Mouse (Mus musculus) limb, embryonic 15.5 days (tissue): ENCODE measurements around the gene Sertad1. TPM values are rescaled to one million over a fixed set of nuclear protein-coding genes. Genes with fewer than 3 reads are reported as not detected.

Experiments used
- ATAC-seq: fragments of 200-750 bp; cut with Nextera tagmentation; 2 replicates; pipeline ENCODE4 v1.8.0; 2017; ENCODE audit warnings: low read depth, moderate TSS enrichment; ENCODE audit not compliant: insufficient number of reproducible peaks, low FRiP score, low TSS enrichment
- H3K27ac ChIP-seq: fragments of 300-500 bp; sonication (generic); 2 replicates; pipeline ENCODE4 v1.5.1; 2015; ENCODE audit warnings: moderate library complexity, mild to moderate bottlenecking, inconsistent platforms
- H3K27me3 ChIP-seq: fragments of 300-500 bp; sonication (generic); 2 replicates; pipeline ENCODE4 v1.6.1; 2015; ENCODE audit warnings: inconsistent platforms
- H3K36me3 ChIP-seq: fragments of 300-500 bp; sonication (generic); 2 replicates; pipeline ENCODE4 v1.6.1; 2015; ENCODE audit warnings: inconsistent platforms
- H3K4me1 ChIP-seq: fragments of 300-500 bp; sonication (generic); 2 replicates; pipeline ENCODE4 v1.6.1; 2015; ENCODE audit warnings: inconsistent platforms
- H3K4me2 ChIP-seq: fragments of 300-500 bp; sonication (generic); 2 replicates; pipeline ENCODE4 v1.6.1; 2015; ENCODE audit warnings: mild to moderate bottlenecking, inconsistent platforms
- H3K4me3 ChIP-seq: fragments of 300-500 bp; sonication (generic); 2 replicates; pipeline ENCODE4 v1.5.1; 2015; ENCODE audit warnings: mild to moderate bottlenecking, inconsistent platforms
- H3K9ac ChIP-seq: fragments of 300-500 bp; sonication (generic); 2 replicates; pipeline ENCODE4 v1.6.1; 2015; ENCODE audit warnings: inconsistent platforms
- H3K9me3 ChIP-seq: fragments of 300-500 bp; sonication (generic); 2 replicates; pipeline ENCODE4 v1.6.1; 2016; ENCODE audit warnings: inconsistent platforms
- WGBS: fragments of 180-500 bp; shearing (Covaris S2); methylation state at CpG from one replicate; pipeline ENCODE4 v1.1.7; 2015; 5-methylcytosine and 5-hydroxymethylcytosine counted together
- polyA plus RNA-seq: library from polyadenylated mRNA; unstranded; fragments of >200 nt; fragmentation: Nextera tagmentation; extraction: Ambion mirVana; gene quantifications from 2 replicates; pipeline ENCODE4 v1.2.1, GENCODE M21; 2015

Gene Sertad1
- polyA plus RNA-seq, 1 experiment from 2014 or later, result 44.6 TPM

GRCm38 (mm10) chr7:27536618-27537017 lies 49.9 kb downstream of the Sertad1 start:
- H3K36me3 ChIP-seq, result peaks cover 79% of the 10 kb centered on the region
- peaks cover 8% of the 10 kb centered on the region for H3K4me1 ChIP-seq
- WGBS, result 87% methylated on average over 6 of the region's 6 CpGs
- H3K9ac ChIP-seq, result no peak overlapping the region
- H3K9me3 ChIP-seq, result no peaks in the 10 kb centered on the region
- no peak overlapping the region for H3K27ac ChIP-seq
- no peak overlapping the region for H3K4me2 ChIP-seq
- H3K27me3 ChIP-seq, result no peaks in the 10 kb centered on the region
- ATAC-seq, result no peak
- H3K4me3 ChIP-seq, result no peak overlapping the region

DNA sequence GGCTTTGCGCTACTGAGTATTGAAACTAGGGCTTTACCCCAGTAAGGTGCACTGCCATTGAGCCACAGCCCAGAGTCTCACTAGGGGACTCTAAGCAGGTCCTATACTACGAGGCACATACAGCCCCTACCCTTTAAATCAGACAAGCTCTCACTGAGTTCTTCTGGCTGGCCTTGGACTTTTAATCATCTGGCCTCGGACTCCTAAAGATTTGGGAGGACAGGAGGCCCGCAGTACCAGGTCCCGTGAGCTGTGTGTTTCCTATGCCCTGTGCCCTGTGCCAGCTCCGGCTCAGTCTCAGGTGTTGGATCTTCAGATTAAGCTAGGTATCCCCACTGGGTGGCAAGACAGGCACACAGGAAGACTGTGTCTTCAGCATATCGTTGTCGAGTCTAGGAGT lies 51.3 kb downstream of the Sertad1 start:
- WGBS, result 78% methylated on average over 8 of the region's 8 CpGs
- no peak overlapping the region for H3K4me3 ChIP-seq
- H3K27ac ChIP-seq, result no peak overlapping the region
- ATAC-seq, result no peak
- H3K9me3 ChIP-seq, result no peaks in the 10 kb centered on the region
- no peak overlapping the region for H3K4me2 ChIP-seq
- H3K36me3 ChIP-seq, result peaks cover 66% of the 10 kb centered on the region
- H3K27me3 ChIP-seq, result no peaks in the 10 kb centered on the region
- peaks cover 17% of the 10 kb centered on the region for H3K4me1 ChIP-seq
- H3K9ac ChIP-seq, result no peak overlapping the region

- ATAC-seq, result no peak
- no peak overlapping the region for H3K4me3 ChIP-seq
Observed at GRCm38 (mm10) chr7:27538797-27539196, 52.1 kb downstream of the Sertad1 start.

More at GRCm38 (mm10) chr7:27538797-27539196, 52.1 kb downstream of the Sertad1 start:
- 92% methylated on average over 2 of the region's 2 CpGs for WGBS
- H3K27me3 ChIP-seq, result no peaks in the 10 kb centered on the region
- H3K27ac ChIP-seq, result no peak overlapping the region
- H3K4me2 ChIP-seq, result no peak overlapping the region
- no peak overlapping the region for H3K9ac ChIP-seq
- no peaks in the 10 kb centered on the region for H3K9me3 ChIP-seq
- H3K4me1 ChIP-seq, result peaks cover 19% of the 10 kb centered on the region
- H3K36me3 ChIP-seq, result peaks cover 58% of the 10 kb centered on the region

Other genes starting within 250 kb of the Sertad1 start
- 38.9 and 41.7 TPM in 2 replicates for gene Numbl, start 228.5 kb upstream of the Sertad1 start, polyA plus RNA-seq
- 66.0 and 74.2 TPM in 2 replicates for gene Ltbp4, start 149.2 kb upstream of the Sertad1 start, polyA plus RNA-seq
- gene Shkbp1, start 130.9 kb upstream of the Sertad1 start, polyA plus RNA-seq, result 33.6 and 36.4 TPM in 2 replicates
- gene Gm20479, start 129.5 kb upstream of the Sertad1 start, polyA plus RNA-seq, result 0.31 and 0.67 TPM in 2 replicates
- 0.14 and 0.23 TPM in 2 replicates for gene Sptbn4, start 39.2 kb upstream of the Sertad1 start, polyA plus RNA-seq
- gene Blvrb, start 38.9 kb upstream of the Sertad1 start, polyA plus RNA-seq, result 57.5 and 59.8 TPM in 2 replicates
- gene Sertad3, start 13.1 kb upstream of the Sertad1 start, polyA plus RNA-seq, result 38.2 and 38.3 TPM in 2 replicates
- gene Prx, start 12.4 kb downstream of the Sertad1 start, polyA plus RNA-seq, result 5.2 and 6.5 TPM in 2 replicates
- gene Hipk4, start 36.4 kb downstream of the Sertad1 start, polyA plus RNA-seq, result 0.65 and 0.68 TPM in 2 replicates
- gene Pld3, start 66.3 kb downstream of the Sertad1 start, polyA plus RNA-seq, result 134 and 140 TPM in 2 replicates
- gene 2310022A10Rik, start 66.3 kb downstream of the Sertad1 start, polyA plus RNA-seq, result 32.9 and 39.3 TPM in 2 replicates
- 108 and 127 TPM in 2 replicates for gene Akt2, start 104.6 kb downstream of the Sertad1 start, polyA plus RNA-seq
- gene Ttc9b, start 167.0 kb downstream of the Sertad1 start, polyA plus RNA-seq, result 0.20 TPM in 1 of 2 replicates, not detected in the other
- gene Map3k10, start 187.7 kb downstream of the Sertad1 start, polyA plus RNA-seq, result 5.8 and 9.0 TPM in 2 replicates
- 2.8 and 3.2 TPM in 2 replicates for gene Zfp607b, start 202.4 kb downstream of the Sertad1 start, polyA plus RNA-seq
- 29.0 and 32.3 TPM in 2 replicates for gene Zfp60, start 244.5 kb downstream of the Sertad1 start, polyA plus RNA-seq